Mouse (Mus musculus): ENCODE data around the gene Shtn1.

- no peak for TF ChIP-seq CTCF (IDR thresholded peaks at IDR 0.05; ENCODE audit: insufficient read depth, low read length)
- TF ChIP-seq POLR2A (IDR thresholded peaks at IDR 0.05; ENCODE audit: borderline replicate concordance, extremely low read depth, low read depth, low read length) = no peak
Observed at GRCm38 (mm10) chr19:58981571-58981970, 94.3 kb downstream of the Shtn1 start.

Measured in lung, adult 2 months (tissue).